9 mouse cellular contexts compared by ENCODE assay signal in genomic region chr12:11267030-11267429, GRCm38 (mm10). TPM values are rescaled to one million over a fixed set of nuclear protein-coding genes. Genes with fewer than 3 reads are reported as not detected.
A peak's percentile ranks its signal among the peaks of the same experiment; 100 is the strongest.
DNase-seq lines count a peak whose midpoint lies in the region; ATAC-seq and TF ChIP-seq lines count a peak whose summit lies in the region.
"Had no signal": no experiment of that assay in that cellular context is flagged by ENCODE, and none has a peak within 500 bp of the region (broad histone marks: within the 10 kb centered on the region; RNA-seq: fewer than 3 reads in every experiment).

No protein-coding gene starts in this region.

- H3K27ac ChIP-seq in left cerebral cortex, adult 2 months = no peak overlapping the region
- no peak overlapping the region for H3K27ac ChIP-seq in bone marrow, adult 2 months (ENCODE audit: control insufficient read depth, insufficient read depth, low read depth, low read length, poor library complexity)
- H3K27ac ChIP-seq in heart, postnatal 0 days (ENCODE audit: low read depth) = peak overlapping the region; percentile 98; the same call in 1 of the 2 replicates
- no peak overlapping the region for H3K27ac ChIP-seq in limb, embryonic 14.5 days (replicated peaks; ENCODE audit: low read depth, low read length)
- no peak overlapping the region for H3K27ac ChIP-seq in small intestine, adult 2 months (ENCODE audit: insufficient read depth, low read depth, low read length)

- ATAC-seq in heart, postnatal 0 days (ENCODE audit: insufficient read depth, low read depth) = no peak
- no peak for ATAC-seq in limb, embryonic 14.5 days (ENCODE audit: low FRiP score, low read depth)
- no peak for ATAC-seq in monocyte, adult 5-6 weeks (replicated peaks; ENCODE audit: insufficient number of reproducible peaks, low FRiP score, low TSS enrichment, poor library complexity, severe bottlenecking)

- peak overlapping the region; percentile 93 for H3K4me2 ChIP-seq in heart, postnatal 0 days (ENCODE audit: low read depth, low read length)
- H3K4me2 ChIP-seq in limb, embryonic 14.5 days (replicated peaks; ENCODE audit: low read depth, low read length, severe bottlenecking) = peak overlapping the region; percentile 82

- no peak for TF ChIP-seq POLR2A in bone marrow, adult 2 months (IDR thresholded peaks at IDR 0.05; ENCODE audit: borderline replicate concordance, control insufficient read depth, low read depth, low read length)
- no peak for TF ChIP-seq POLR2A in limb, embryonic 14.5 days (IDR thresholded peaks at IDR 0.05; ENCODE audit: borderline replicate concordance, extremely low read depth, insufficient read depth, insufficient read length)
- no peak for TF ChIP-seq POLR2A in small intestine, adult 2 months (IDR thresholded peaks at IDR 0.05; ENCODE audit: low read depth, low read length)

- intact Hi-C loops in left cerebral cortex, adult 2 months (cut with DNase I) = loop anchor here (5.0 kb wide), 3 partner anchors 70 to 875 kb away; partner anchors contain the start of gene Rdh14
- intact Hi-C loops in left cerebral cortex, postnatal 25 days (cut with DNase I) = loop anchor here (5.0 kb wide), 2 partner anchors 70 to 170 kb away; partner anchors contain the start of gene Vsnl1

- H3K9me3 ChIP-seq in heart, postnatal 0 days (replicated peaks; ENCODE audit: control insufficient read depth, low read length) = no peaks in the 10 kb centered on the region
- H3K9me3 ChIP-seq in limb, embryonic 14.5 days (ENCODE audit: control insufficient read depth, low read length) = no peaks in the 10 kb centered on the region

- TF ChIP-seq EP300 in heart, postnatal 0 days (IDR thresholded peaks at IDR 0.05; ENCODE audit: low read depth) = no peak

- no peaks in the 10 kb centered on the region; the same call in 1 of the 2 replicates for H3K4me1 ChIP-seq in bone marrow, adult 2 months (ENCODE audit: control insufficient read depth, insufficient read depth, low read length)
- peaks cover 13% of the 10 kb centered on the region for H3K4me1 ChIP-seq in heart, postnatal 0 days (ENCODE audit: control insufficient read depth, insufficient read depth)
- peaks cover 25% of the 10 kb centered on the region for H3K4me1 ChIP-seq in limb, embryonic 14.5 days (ENCODE audit: control insufficient read depth, insufficient read depth, low read length)
- peaks cover 3% of the 10 kb centered on the region; the same call in 1 of the 2 replicates for H3K4me1 ChIP-seq in small intestine, adult 2 months (ENCODE audit: control insufficient read depth, insufficient read depth, insufficient read length, low read length)

- peaks cover 6% of the 10 kb centered on the region for H3K36me3 ChIP-seq in heart, postnatal 0 days (replicated peaks; ENCODE audit: control insufficient read depth, insufficient read depth, low read length)
- peaks cover 2% of the 10 kb centered on the region; the same call in 1 of the 2 replicates for H3K36me3 ChIP-seq in limb, embryonic 14.5 days (ENCODE audit: control insufficient read depth, insufficient read depth, low read length)
- peaks cover 2% of the 10 kb centered on the region; the same call in 1 of the 2 replicates for H3K36me3 ChIP-seq in small intestine, adult 2 months (ENCODE audit: control insufficient read depth, insufficient read depth, low read length)

- peak overlapping the region; percentile 91 for H3K9ac ChIP-seq in heart, postnatal 0 days (replicated peaks; ENCODE audit: low read depth, low read length)
- peak overlapping the region; percentile 94 for H3K9ac ChIP-seq in limb, embryonic 14.5 days (ENCODE audit: low read depth, low read length, severe bottlenecking)

- H3K27me3 ChIP-seq in heart, postnatal 0 days (ENCODE audit: control insufficient read depth, insufficient read depth, low read length) = no peaks in the 10 kb centered on the region
- no peaks in the 10 kb centered on the region for H3K27me3 ChIP-seq in limb, embryonic 14.5 days (ENCODE audit: control insufficient read depth, insufficient read depth, low read length)
- no peaks in the 10 kb centered on the region for H3K27me3 ChIP-seq in small intestine, adult 2 months (ENCODE audit: control insufficient read depth, insufficient read depth, low read length)

- WGBS in bone marrow, adult 2 months = 14% methylated on average over 4 of the region's 4 CpGs
- 6% methylated on average over 4 of the region's 4 CpGs for WGBS in heart, postnatal 0 days
- 3% methylated on average over 4 of the region's 4 CpGs for WGBS in limb, embryonic 14.5 days
- WGBS in small intestine, adult 2 months = 6% methylated on average over 4 of the region's 4 CpGs

- no peak for TF ChIP-seq CTCF in left cerebral cortex, adult 2 months (IDR thresholded peaks at IDR 0.05)
- no peak for TF ChIP-seq CTCF in bone marrow, adult 2 months (IDR thresholded peaks at IDR 0.05; ENCODE audit: control insufficient read depth, insufficient read depth, low read length)
- TF ChIP-seq CTCF in heart, postnatal 0 days (IDR thresholded peaks at IDR 0.05; ENCODE audit: low read depth) = no peak
- no peak for TF ChIP-seq CTCF in small intestine, adult 2 months (IDR thresholded peaks at IDR 0.05; ENCODE audit: extremely low read depth, insufficient read length, insufficient replicate concordance, low read depth, low read length)

- DNase-seq in left cerebral cortex, adult 2 months (ENCODE audit: extremely low spot score in 1 of 2, low spot score in 2 of 2) = no peak
- no peak for DNase-seq in left cerebral cortex, postnatal 25 days (ENCODE audit: low spot score in 2 of 2)
- DNase-seq in heart, postnatal 0 days (ENCODE audit: low spot score) = peak; percentile 14
- no peak for DNase-seq in limb, embryonic 14.5 days (ENCODE audit: low spot score)
- no peak for DNase-seq in thymus, adult 18-20 months

- peak overlapping the region; percentile 87 for H3K4me3 ChIP-seq in left cerebral cortex, adult 2 months
- peak overlapping the region; percentile 93 for H3K4me3 ChIP-seq in bone marrow, adult 2 months (replicated peaks; ENCODE audit: control insufficient read depth, low read depth, low read length)
- peak overlapping the region; percentile 92 for H3K4me3 ChIP-seq in heart, postnatal 0 days (ENCODE audit: low read depth, low read length)
- peak overlapping the region; percentile 86 for H3K4me3 ChIP-seq in limb, embryonic 14.5 days (replicated peaks; ENCODE audit: low read length)
- H3K4me3 ChIP-seq in small intestine, adult 2 months (ENCODE audit: low read depth, low read length) = peak overlapping the region; percentile 54

RNA-seq across cellular contexts. Expression of gene Smc6, which starts 1.3 kb away (rescaled TPM):
- 10 to 100 TPM; 33.7 to 33.8 TPM for total RNA-seq in left cerebral cortex, adult 2 months (2021)
- total RNA-seq in left cerebral cortex, postnatal 25 days (2021) = 10 to 100 TPM; 29.2 to 38.0 TPM
- polyA plus RNA-seq in bone marrow, adult 2 months (2011; ENCODE audit: insufficient read depth, insufficient read length, low replicate concordance, missing spikeins) = 49.5 and 74.0 TPM in 2 replicates
- total RNA-seq in heart, postnatal 0 days (2014; rRNA removed; ENCODE audit: low replicate concordance) = 12.3 and 16.7 TPM in 2 replicates
- 99.8 and 103 TPM in 2 replicates for polyA plus RNA-seq in heart, postnatal 0 days (2015; fragmentation: Nextera tagmentation; extraction: Ambion mirVana)
- 40.6 and 71.8 TPM in 2 replicates for polyA plus RNA-seq in limb, embryonic 14.5 days (2012; rRNA removed)
- 122 and 126 TPM in 2 replicates for polyA plus RNA-seq in limb, embryonic 14.5 days (2014; fragmentation: Nextera tagmentation; extraction: Ambion mirVana)
- 0.95 and 1.4 TPM in 2 replicates for polyA plus RNA-seq in small intestine, adult 2 months (2012; rRNA removed)
- 335 to 352 TPM (median 349 TPM) in 3 replicates for total RNA-seq in monocyte, adult 5-6 weeks (2017)

RNA-seq across cellular contexts. Expression of gene Gen1, which starts 1.4 kb away (rescaled TPM):
- 1 to 10 TPM; 2.9 TPM for total RNA-seq in left cerebral cortex, adult 2 months (2021)
- total RNA-seq in left cerebral cortex, postnatal 25 days (2021) = 1 to 10 TPM; 1.7 to 2.2 TPM
- polyA plus RNA-seq in bone marrow, adult 2 months (2011; ENCODE audit: insufficient read depth, insufficient read length, low replicate concordance, missing spikeins) = 6.2 and 7.1 TPM in 2 replicates
- total RNA-seq in heart, postnatal 0 days (2014; rRNA removed; ENCODE audit: low replicate concordance) = 1.9 and 4.5 TPM in 2 replicates
- 1.5 and 1.6 TPM in 2 replicates for polyA plus RNA-seq in heart, postnatal 0 days (2015; fragmentation: Nextera tagmentation; extraction: Ambion mirVana)
- polyA plus RNA-seq in limb, embryonic 14.5 days (2012; rRNA removed) = 4.9 and 5.9 TPM in 2 replicates
- 7.0 and 8.3 TPM in 2 replicates for polyA plus RNA-seq in limb, embryonic 14.5 days (2014; fragmentation: Nextera tagmentation; extraction: Ambion mirVana)
- polyA plus RNA-seq in small intestine, adult 2 months (2012; rRNA removed) = 0.04 and 0.18 TPM in 2 replicates
- total RNA-seq in monocyte, adult 5-6 weeks (2017) = 2.5 to 4.9 TPM (median 3.6 TPM) in 3 replicates

RNA-seq across cellular contexts. Expression of gene Msgn1, which starts 58.3 kb away (rescaled TPM):
- total RNA-seq in left cerebral cortex, adult 2 months (2021) = not detected
- not detected for total RNA-seq in left cerebral cortex, postnatal 25 days (2021)
- not detected in 2 replicates for polyA plus RNA-seq in bone marrow, adult 2 months (2011; ENCODE audit: insufficient read depth, insufficient read length, low replicate concordance, missing spikeins)
- total RNA-seq in heart, postnatal 0 days (2014; rRNA removed; ENCODE audit: low replicate concordance) = not detected in 2 replicates
- not detected in 2 replicates for polyA plus RNA-seq in heart, postnatal 0 days (2015; fragmentation: Nextera tagmentation; extraction: Ambion mirVana)
- polyA plus RNA-seq in limb, embryonic 14.5 days (2012; rRNA removed) = 0.15 TPM in 1 of 2 replicates, not detected in the other
- not detected in 2 replicates for polyA plus RNA-seq in limb, embryonic 14.5 days (2014; fragmentation: Nextera tagmentation; extraction: Ambion mirVana)
- not detected in 2 replicates for polyA plus RNA-seq in small intestine, adult 2 months (2012; rRNA removed)
- total RNA-seq in monocyte, adult 5-6 weeks (2017) = 4.5 to 5.4 TPM in 2 of 3 replicates, not detected in the other
- total RNA-seq: hematopoietic stem cell, adult 5-6 weeks had no signal
